Mouse (Mus musculus) cortical plate, adult 2 months (tissue): ENCODE data around the gene Gm17606. TPM values are rescaled to one million over a fixed set of nuclear protein-coding genes. Genes with fewer than 3 reads are reported as not detected.
"Not testable (repeated sequence)": the region's sequence is repeated elsewhere in the genome, so short reads cannot be mapped to it uniquely, and the experiment has no call there.

ENCODE experiments used
- H3K27ac ChIP-seq: fragments of 200-500 bp; 2 replicates; pipeline ENCODE4 v1.5.1; 2012; ENCODE audit warnings: low read length, control low read depth, inconsistent platforms; ENCODE audit not compliant: insufficient read depth
- H3K4me1 ChIP-seq: fragments of 200-500 bp; 2 replicates; pipeline ENCODE4 v1.6.1; 2011; ENCODE audit warnings: low read length; ENCODE audit not compliant: control insufficient read depth, insufficient read depth
- H3K4me3 ChIP-seq: fragments of 200-500 bp; 2 replicates; pipeline ENCODE4 v1.5.1; 2011; ENCODE audit warnings: mild to moderate bottlenecking, low read length, control low read depth; ENCODE audit not compliant: insufficient read depth
- CTCF ChIP-seq: fragments of 200-500 bp; IDR thresholded peaks from 2 replicates; pipeline ENCODE4 v1.5.1; 2011; ENCODE audit warnings: mild to moderate bottlenecking, control low read depth, low read length; ENCODE audit not compliant: insufficient read depth; ENCODE audit errors: extremely low read depth
- POLR2A ChIP-seq: fragments of 200-500 bp; IDR thresholded peaks from 2 replicates; pipeline ENCODE4 v1.6.1; 2011; ENCODE audit warnings: mild to moderate bottlenecking, low read length, control low read depth; ENCODE audit not compliant: insufficient read depth; ENCODE audit errors: extremely low read depth
- polyA plus RNA-seq: library from polyadenylated mRNA; depleted of rRNA; stranded (reverse); fragments of >200 nt; gene quantifications from 2 replicates; pipeline ENCODE4 v1.2.3, GENCODE M21; 2012

Gene Gm17606
- polyA plus RNA-seq, 1 experiment = not detected

DNA sequence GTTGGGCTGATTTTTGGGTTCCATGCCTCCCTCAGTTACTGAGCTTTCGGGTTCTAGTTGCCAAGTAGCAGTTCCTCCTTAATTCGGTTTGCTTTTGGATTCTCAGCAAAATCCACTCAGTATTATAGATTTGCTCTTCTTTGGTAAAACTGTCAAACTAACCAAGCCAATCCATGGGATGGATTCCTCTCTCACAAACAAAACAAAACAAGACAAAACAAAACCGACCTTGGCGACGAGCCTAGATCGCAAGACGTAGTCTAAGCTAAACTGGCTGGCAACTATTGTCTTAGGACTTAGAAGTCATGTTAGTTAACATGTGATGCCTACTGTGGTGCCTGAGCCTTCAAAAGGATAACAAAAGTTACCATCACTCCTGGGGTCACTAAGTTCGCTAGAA is 37.1 kb upstream of the Gm17606 start:
- Histone ChIP-seq H3K4me3 (peak overlapping the region; percentile 41), H3K27ac (peak overlapping the region; percentile 71), H3K4me1 (no peaks in the 10 kb centered on the region)
- TF ChIP-seq POLR2A (0 out of 2 replicates have a peak, but pooled peaks have one; percentile 0), CTCF (no peak)

- TF ChIP-seq CTCF = no peak
- peak; percentile 46; the same call in 1 of the 2 replicates for TF ChIP-seq POLR2A
- peak within 1 kb of the TSS; percentile 69 for H3K27ac ChIP-seq
- H3K4me1 ChIP-seq = no peaks in the 10 kb centered on the region
- H3K4me3 ChIP-seq = peak within 1 kb of the TSS; percentile 37
Measured at GRCm38 (mm10) chr14:54605752-54606321, 34.9 kb upstream of the Gm17606 start, which contains the start of gene 4931414P19Rik. TSS of gene 4931414P19Rik (minus strand) at chr14:54605993.

GRCm38 (mm10) chr14:54607226-54607625 is 33.5 kb upstream of the Gm17606 start:
- TF ChIP-seq CTCF (no peak), POLR2A (no peak)
- H3K4me3 ChIP-seq = no peak overlapping the region
- no peak overlapping the region for H3K27ac ChIP-seq
- H3K4me1 ChIP-seq = no peaks in the 10 kb centered on the region

GRCm38 (mm10) chr14:54609245-54609644 is 31.5 kb upstream of the Gm17606 start:
- TF ChIP-seq CTCF (no peak), POLR2A (no peak)
- no peak overlapping the region for H3K4me3 ChIP-seq
- H3K27ac ChIP-seq = no peak overlapping the region

GRCm38 (mm10) chr14:54609962-54610361 is 30.8 kb upstream of the Gm17606 start:
- 0 out of 2 replicates have a peak overlapping the region, but pooled peaks have one; percentile 26 for H3K27ac ChIP-seq
- TF ChIP-seq CTCF (peak; percentile 47), POLR2A (no peak)
- H3K4me1 ChIP-seq = no peaks in the 10 kb centered on the region
- H3K4me3 ChIP-seq = no peak overlapping the region

More at GRCm38 (mm10) chr14:54609245-54609644, 31.5 kb upstream of the Gm17606 start:
- H3K4me1 ChIP-seq = no peaks in the 10 kb centered on the region

- no peak for TF ChIP-seq POLR2A
- TF ChIP-seq CTCF = no peak
- H3K4me1 ChIP-seq = no peaks in the 10 kb centered on the region
- no peak overlapping the region for H3K27ac ChIP-seq
- no peak overlapping the region for H3K4me3 ChIP-seq
Measured at GRCm38 (mm10) chr14:54610648-54611047, 30.1 kb upstream of the Gm17606 start.

GRCm38 (mm10) chr14:54614130-54614529 is 26.6 kb upstream of the Gm17606 start:
- not testable (repeated sequence) for H3K4me3 ChIP-seq, H3K4me1 ChIP-seq, H3K27ac ChIP-seq

GRCm38 (mm10) chr14:54616226-54616825 is 24.4 kb upstream of the Gm17606 start:
- H3K4me3 ChIP-seq = no peak overlapping the region; the same call in 1 of the 2 replicates
- H3K4me1 ChIP-seq = peaks cover 1% of the 10 kb centered on the region; the same call in 1 of the 2 replicates
- TF ChIP-seq POLR2A = no peak
- no peak for TF ChIP-seq CTCF

DNA sequence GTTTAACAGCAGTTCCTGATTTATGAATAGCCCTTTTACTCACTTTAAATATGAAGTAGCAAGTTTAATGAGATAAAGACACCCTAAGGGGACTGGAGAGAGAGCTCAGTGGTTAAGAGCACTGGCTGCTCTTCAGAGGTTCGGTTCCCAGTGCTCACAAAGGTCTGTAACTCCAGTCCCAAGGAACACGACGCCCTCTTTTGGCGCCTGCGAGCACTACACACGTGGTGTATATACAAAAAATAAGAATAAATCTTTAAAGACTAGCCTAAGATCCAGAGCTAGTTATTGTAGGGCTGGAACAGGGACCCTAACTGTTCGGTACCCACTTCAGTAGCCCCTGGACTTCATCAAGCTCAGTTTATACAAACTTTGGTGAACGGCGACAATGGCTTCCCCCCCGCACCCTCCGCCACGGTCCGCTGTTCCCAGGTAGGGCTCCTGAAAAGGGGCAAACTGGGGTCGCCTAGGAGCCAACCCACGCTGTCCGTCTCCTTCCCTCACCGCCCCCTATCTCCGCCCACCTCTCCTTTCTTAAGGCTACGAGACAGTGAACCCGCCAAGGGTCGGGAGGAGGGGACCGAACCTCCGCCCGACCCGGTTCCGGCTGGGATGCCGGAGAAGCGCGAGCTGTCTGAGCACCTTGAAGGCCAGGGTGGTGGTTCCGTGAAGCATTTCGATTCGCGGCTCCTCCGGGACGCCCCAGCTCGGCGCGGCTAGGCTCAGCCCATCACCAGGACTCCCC is 23.4 kb upstream of the Gm17606 start:
- peaks cover 1% of the 10 kb centered on the region; the same call in 1 of the 2 replicates for H3K4me1 ChIP-seq
- TF ChIP-seq POLR2A (no peak), CTCF (no peak)
- H3K27ac ChIP-seq = peak overlapping the region; percentile 55; the same call in 1 of the 2 replicates
- peak overlapping the region; percentile 67 for H3K4me3 ChIP-seq

More at GRCm38 (mm10) chr14:54616226-54616825, 24.4 kb upstream of the Gm17606 start:
- H3K27ac ChIP-seq = no peak overlapping the region
